ENCODE assay signal across 8 mouse cellular contexts in genomic region chr1:51915051-51915575, GRCm38 (mm10). TPM values are rescaled to one million over a fixed set of nuclear protein-coding genes. Genes with fewer than 3 reads are reported as not detected.
DNase-seq lines count a peak whose midpoint lies in the region; ATAC-seq lines count a peak whose summit lies in the region.

No protein-coding gene starts in this region.

- ATAC-seq in forebrain, embryonic 15.5 days (replicated peaks): peak; percentile 95

- H3K27ac ChIP-seq in forebrain, embryonic 15.5 days (replicated peaks): peak overlapping the region; percentile 90
- no peak overlapping the region for H3K27ac ChIP-seq in macrophage

- DNase-seq in MN1 (ENCODE audit: low spot score): peak; percentile 75
- DNase-seq in adrenal gland, postnatal 36 days: peak; percentile 86 to 93
- DNase-seq in heart, postnatal 4 days: peak; percentile 87
- peak; percentile 27 to 33 for DNase-seq in layer of hippocampus, postnatal 25 days (ENCODE audit: extremely low spot score in 1 of 2, low spot score in 1 of 2)
- DNase-seq in right cerebral cortex, postnatal 10 days (ENCODE audit: low spot score in 2 of 2): peak; percentile 58 to 69
- no peak for DNase-seq in c-Kit-positive CD71-positive TER-119-positive erythroid progenitor cells, embryonic 14.5 days (ENCODE audit: low spot score)

- peaks cover 29% of the 10 kb centered on the region for H3K4me1 ChIP-seq in forebrain, embryonic 15.5 days

- H3K4me2 ChIP-seq in forebrain, embryonic 15.5 days (replicated peaks): peak overlapping the region; percentile 77

- H3K79me2 ChIP-seq in macrophage (ENCODE audit: inconsistent target): no peaks in the 10 kb centered on the region

- under 1% methylated on average over 31 of the region's 33 CpGs for WGBS in forebrain, embryonic 15.5 days
- WGBS in macrophage (ENCODE audit: missing documents): 9% methylated on average over 33 of the region's 33 CpGs

- no peaks in the 10 kb centered on the region for H3K27me3 ChIP-seq in forebrain, embryonic 15.5 days

- peak overlapping the region; percentile 95 for H3K9ac ChIP-seq in forebrain, embryonic 15.5 days (replicated peaks)

- H3K4me3 ChIP-seq in forebrain, embryonic 15.5 days: peak overlapping the region; percentile 81
- H3K4me3 ChIP-seq in macrophage (ENCODE audit: inconsistent target): peak overlapping the region; percentile 29

- no peaks in the 10 kb centered on the region for H3K36me3 ChIP-seq in forebrain, embryonic 15.5 days
- no peaks in the 10 kb centered on the region for H3K36me3 ChIP-seq in macrophage (ENCODE audit: inconsistent target)

- H3K9me3 ChIP-seq in forebrain, embryonic 15.5 days: no peaks in the 10 kb centered on the region

RNA-seq across cellular contexts. Expression of gene Myo1b, which starts 0.8 kb away (rescaled TPM):
- total RNA-seq in adrenal gland, postnatal 36 days (2021): 10 to 100 TPM; 63.2 to 64.2 TPM
- 86.4 and 94.5 TPM in 2 replicates for polyA plus RNA-seq in forebrain, embryonic 15.5 days (2015; fragmentation: Nextera tagmentation; extraction: Ambion mirVana)
- total RNA-seq in heart, postnatal 4 days (2021): 10 to 100 TPM; 60.3 to 64.2 TPM
- 10 to 100 TPM; 12.5 to 17.6 TPM for total RNA-seq in layer of hippocampus, postnatal 25 days (2021)
- total RNA-seq in macrophage (2018; cell fraction: chromatin; rRNA removed): 10 to 100 TPM in 16 of 26 experiments, 1 to 10 TPM in 10; 4.8 to 48.4 (median 11.2) TPM
- 1 to 10 TPM; 1.0 to 4.0 (median 2.8) TPM for total RNA-seq in macrophage (2018; cell fraction: cytosol; rRNA removed)
- 10 to 100 TPM in 3 of 26 experiments, 1 to 10 TPM in 23; 2.4 to 25.3 (median 5.6) TPM for total RNA-seq in macrophage (2018; cell fraction: nucleus; rRNA removed)
- 1.2 to 7.2 TPM (median 2.5 TPM) in 3 replicates for polyA plus RNA-seq in macrophage (2018)
